Mouse (Mus musculus): ENCODE results near the gene Pafah2. TPM values are rescaled to one million over a fixed set of nuclear protein-coding genes. Genes with fewer than 3 reads are reported as not detected.

The Pafah2 gene
- polyA plus RNA-seq, 1 experiment from 2014 or later = 11.1 TPM

GRCm38 (mm10) chr4:134461252-134461651 is 65.1 kb downstream of the Pafah2 start:
- no peaks in the 10 kb centered on the region for H3K36me3 ChIP-seq (ENCODE audit: control insufficient read depth, insufficient read depth, low read length)
- no peak for ATAC-seq (ENCODE audit: insufficient number of reproducible peaks, insufficient read depth, low FRiP score, low read depth)
- no peaks in the 10 kb centered on the region for H3K27me3 ChIP-seq (ENCODE audit: control insufficient read depth, insufficient read depth, low read length)
- no peak overlapping the region for H3K9ac ChIP-seq (ENCODE audit: low read length)
- H3K9me3 ChIP-seq (ENCODE audit: control insufficient read depth, low read length) = no peaks in the 10 kb centered on the region
- peaks cover 2 to 4% of the 10 kb centered on the region in 2 experiments; a peak in 1 of 4 replicates for H3K4me1 ChIP-seq (ENCODE audit: control insufficient read depth in 2 of 2, insufficient read depth in 2 of 2, low read length in 2 of 2)
- H3K4me3 ChIP-seq (ENCODE audit: control insufficient read depth in 1 of 2, insufficient read depth in 1 of 2, low read depth in 1 of 2, low read length in 2 of 2) = no peak overlapping the region
- no peak overlapping the region for H3K4me2 ChIP-seq (ENCODE audit: low read length)
- 61% methylated on average over 5 of the region's 5 CpGs for WGBS
- H3K27ac ChIP-seq (replicated peaks in 1 of 2; ENCODE audit: control insufficient read depth in 1 of 2, insufficient read depth in 1 of 2, low read depth in 2 of 2, low read length in 2 of 2) = no peak overlapping the region

GRCm38 (mm10) chr4:134465789-134466188 is 69.7 kb downstream of the Pafah2 start:
- H3K4me3 ChIP-seq (ENCODE audit: control insufficient read depth in 1 of 2, insufficient read depth in 1 of 2, low read depth in 1 of 2, low read length in 2 of 2) = no peak overlapping the region
- no peak overlapping the region for H3K9ac ChIP-seq (ENCODE audit: low read length)
- no peak overlapping the region for H3K27ac ChIP-seq (replicated peaks in 1 of 2; ENCODE audit: control insufficient read depth in 1 of 2, insufficient read depth in 1 of 2, low read depth in 2 of 2, low read length in 2 of 2)
- peaks cover 3% of the 10 kb centered on the region for H3K36me3 ChIP-seq (ENCODE audit: control insufficient read depth, insufficient read depth, low read length)
- no peaks in the 10 kb centered on the region for H3K9me3 ChIP-seq (ENCODE audit: control insufficient read depth, low read length)
- no peak overlapping the region for H3K4me2 ChIP-seq (ENCODE audit: low read length)
- H3K4me1 ChIP-seq (ENCODE audit: control insufficient read depth in 2 of 2, insufficient read depth in 2 of 2, low read length in 2 of 2) = peaks cover 3 to 8% of the 10 kb centered on the region in 2 experiments; a peak in 3 of 4 replicates
- H3K27me3 ChIP-seq (ENCODE audit: control insufficient read depth, insufficient read depth, low read length) = no peaks in the 10 kb centered on the region
- no peak for ATAC-seq (ENCODE audit: insufficient number of reproducible peaks, insufficient read depth, low FRiP score, low read depth)
- 40% methylated on average over 12 of the region's 12 CpGs for WGBS

- H3K9me3 ChIP-seq (ENCODE audit: control insufficient read depth, low read length) = peaks cover 4% of the 10 kb centered on the region; the same call in 1 of the 2 replicates
- H3K9ac ChIP-seq (ENCODE audit: low read length) = peak overlapping the region; percentile 72
- H3K36me3 ChIP-seq (ENCODE audit: control insufficient read depth, insufficient read depth, low read length) = peaks cover 12% of the 10 kb centered on the region
- ATAC-seq (ENCODE audit: insufficient number of reproducible peaks, insufficient read depth, low FRiP score, low read depth) = no peak
- peaks cover 3 to 8% of the 10 kb centered on the region in 2 experiments; a peak in 3 of 4 replicates for H3K4me1 ChIP-seq (ENCODE audit: control insufficient read depth in 2 of 2, insufficient read depth in 2 of 2, low read length in 2 of 2)
- H3K27me3 ChIP-seq (ENCODE audit: control insufficient read depth, insufficient read depth, low read length) = no peaks in the 10 kb centered on the region
- no peak overlapping the region for H3K27ac ChIP-seq (replicated peaks in 1 of 2; ENCODE audit: control insufficient read depth in 1 of 2, insufficient read depth in 1 of 2, low read depth in 2 of 2, low read length in 2 of 2)
- 67% methylated on average over 11 of the region's 11 CpGs for WGBS
- H3K4me3 ChIP-seq (ENCODE audit: control insufficient read depth in 1 of 2, insufficient read depth in 1 of 2, low read depth in 1 of 2, low read length in 2 of 2) = no peak overlapping the region
- H3K4me2 ChIP-seq (ENCODE audit: low read length) = peak overlapping the region; percentile 99
Measured at GRCm38 (mm10) chr4:134466381-134467262, 70.5 kb downstream of the Pafah2 start.

GRCm38 (mm10) chr4:134467435-134468214 is 71.5 kb downstream of the Pafah2 start:
- Histone ChIP-seq H3K27ac (replicated peaks in 1 of 2; ENCODE audit: control insufficient read depth in 1 of 2, insufficient read depth in 1 of 2, low read depth in 2 of 2, low read length in 2 of 2) (peak overlapping the region; percentile 35 to 88), H3K27me3 (ENCODE audit: control insufficient read depth, insufficient read depth, low read length) (no peaks in the 10 kb centered on the region), H3K9me3 (ENCODE audit: control insufficient read depth, low read length) (peaks cover 4% of the 10 kb centered on the region; the same call in 1 of the 2 replicates), H3K9ac (ENCODE audit: low read length) (peak overlapping the region; percentile 72), H3K4me3 (ENCODE audit: control insufficient read depth in 1 of 2, insufficient read depth in 1 of 2, low read depth in 1 of 2, low read length in 2 of 2) (peak overlapping the region; percentile 51 to 91), H3K4me1 (ENCODE audit: control insufficient read depth in 2 of 2, insufficient read depth in 2 of 2, low read length in 2 of 2) (peaks cover 3 to 8% of the 10 kb centered on the region in 2 experiments; a peak in 3 of 4 replicates), H3K4me2 (ENCODE audit: low read length) (peak overlapping the region; percentile 99), H3K36me3 (ENCODE audit: control insufficient read depth, insufficient read depth, low read length) (peaks cover 22% of the 10 kb centered on the region)
- under 1% methylated on average over 31 of the region's 31 CpGs for WGBS
- ATAC-seq (ENCODE audit: insufficient number of reproducible peaks, insufficient read depth, low FRiP score, low read depth) = peak; percentile 13; the same call in 1 of the 2 replicates

GRCm38 (mm10) chr4:134468215-134468575 is 72.1 kb downstream of the Pafah2 start, which contains the start of gene Stmn1:
Gene Stmn1 (plus strand): TSS chr4:134468320.
- Histone ChIP-seq H3K36me3 (ENCODE audit: control insufficient read depth, insufficient read depth, low read length) (peaks cover 27% of the 10 kb centered on the region), H3K27ac (replicated peaks in 1 of 2; ENCODE audit: control insufficient read depth in 1 of 2, insufficient read depth in 1 of 2, low read depth in 2 of 2, low read length in 2 of 2) (peak within 1 kb of the TSS; percentile 88 to 91), H3K4me2 (ENCODE audit: low read length) (peak within 1 kb of the TSS; percentile 99), H3K4me3 (ENCODE audit: control insufficient read depth in 1 of 2, insufficient read depth in 1 of 2, low read depth in 1 of 2, low read length in 2 of 2) (peak within 1 kb of the TSS; percentile 91 to 98), H3K4me1 (ENCODE audit: control insufficient read depth in 2 of 2, insufficient read depth in 2 of 2, low read length in 2 of 2) (peaks cover 3 to 8% of the 10 kb centered on the region in 2 experiments; a peak in 3 of 4 replicates), H3K9me3 (ENCODE audit: control insufficient read depth, low read length) (peaks cover 4% of the 10 kb centered on the region; the same call in 1 of the 2 replicates), H3K27me3 (ENCODE audit: control insufficient read depth, insufficient read depth, low read length) (no peaks in the 10 kb centered on the region), H3K9ac (ENCODE audit: low read length) (peak within 1 kb of the TSS; percentile 82)
- peak; percentile 96 for ATAC-seq (ENCODE audit: insufficient number of reproducible peaks, insufficient read depth, low FRiP score, low read depth)
- WGBS = 0% methylated on average over 31 of the region's 31 CpGs

GRCm38 (mm10) chr4:134468578-134469266 is 72.6 kb downstream of the Pafah2 start:
- H3K4me1 ChIP-seq (ENCODE audit: control insufficient read depth in 2 of 2, insufficient read depth in 2 of 2, low read length in 2 of 2) = peaks cover 3 to 8% of the 10 kb centered on the region in 2 experiments; a peak in 3 of 4 replicates
- H3K4me2 ChIP-seq (ENCODE audit: low read length) = peak overlapping the region; percentile 99
- H3K27ac ChIP-seq (replicated peaks in 1 of 2; ENCODE audit: control insufficient read depth in 1 of 2, insufficient read depth in 1 of 2, low read depth in 2 of 2, low read length in 2 of 2) = peak overlapping the region; percentile 88 to 91
- H3K27me3 ChIP-seq (ENCODE audit: control insufficient read depth, insufficient read depth, low read length) = no peaks in the 10 kb centered on the region
- WGBS = under 1% methylated on average over 60 of the region's 68 CpGs
- peak overlapping the region; percentile 91 to 98 for H3K4me3 ChIP-seq (ENCODE audit: control insufficient read depth in 1 of 2, insufficient read depth in 1 of 2, low read depth in 1 of 2, low read length in 2 of 2)
- H3K9me3 ChIP-seq (ENCODE audit: control insufficient read depth, low read length) = peaks cover 4% of the 10 kb centered on the region; the same call in 1 of the 2 replicates
- H3K9ac ChIP-seq (ENCODE audit: low read length) = peak overlapping the region; percentile 82
- ATAC-seq (ENCODE audit: insufficient number of reproducible peaks, insufficient read depth, low FRiP score, low read depth) = peak; percentile 83
- H3K36me3 ChIP-seq (ENCODE audit: control insufficient read depth, insufficient read depth, low read length) = peaks cover 29% of the 10 kb centered on the region
